Mouse (Mus musculus): Measurements from ENCODE around the gene Nr2f6. TPM values are rescaled to one million over a fixed set of nuclear protein-coding genes. Genes with fewer than 3 reads are reported as not detected.
A peak's percentile ranks its signal among the peaks of the same experiment; 100 is the strongest.
"Not testable (repeated sequence)": the region's sequence is repeated elsewhere in the genome, so short reads cannot be mapped to it uniquely, and the experiment has no call there.

The Nr2f6 gene
- total and polyA plus RNA-seq, 3 experiments, result 49.7 to 335 (median 71.5) TPM

DNA sequence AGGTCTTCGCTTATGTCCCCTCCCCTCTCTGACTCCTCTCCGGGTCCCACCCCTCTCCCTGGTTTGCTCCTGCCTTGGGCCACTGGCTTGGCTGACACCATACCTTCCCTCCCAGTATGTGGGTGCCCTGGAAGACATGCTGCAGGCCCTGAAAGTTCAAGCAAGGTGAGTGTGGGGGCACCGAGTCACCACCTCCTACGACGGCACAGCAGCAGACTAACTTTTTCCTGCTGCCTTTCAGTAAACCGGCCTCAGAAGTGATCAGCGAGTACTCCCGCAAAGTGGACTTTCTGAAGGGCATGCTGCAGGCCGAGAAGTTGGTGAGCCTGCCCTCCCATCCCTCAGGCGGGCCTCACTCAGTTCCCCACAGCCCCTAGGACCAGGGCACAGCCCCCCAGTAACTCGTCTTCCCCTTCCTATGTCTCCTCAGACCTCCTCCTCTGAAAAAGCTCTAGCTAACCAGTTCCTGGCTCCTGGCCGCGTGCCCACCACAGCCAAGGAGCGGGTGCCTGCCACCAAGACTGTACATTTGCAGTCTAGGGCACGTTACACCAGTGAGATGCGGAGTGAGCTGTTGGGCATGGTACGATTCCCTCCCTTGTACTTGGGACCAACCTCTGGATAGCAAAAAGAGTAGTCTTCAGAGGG lies 14.1 kb downstream of the Nr2f6 start:
- DNase-seq, result no peak

DNA sequence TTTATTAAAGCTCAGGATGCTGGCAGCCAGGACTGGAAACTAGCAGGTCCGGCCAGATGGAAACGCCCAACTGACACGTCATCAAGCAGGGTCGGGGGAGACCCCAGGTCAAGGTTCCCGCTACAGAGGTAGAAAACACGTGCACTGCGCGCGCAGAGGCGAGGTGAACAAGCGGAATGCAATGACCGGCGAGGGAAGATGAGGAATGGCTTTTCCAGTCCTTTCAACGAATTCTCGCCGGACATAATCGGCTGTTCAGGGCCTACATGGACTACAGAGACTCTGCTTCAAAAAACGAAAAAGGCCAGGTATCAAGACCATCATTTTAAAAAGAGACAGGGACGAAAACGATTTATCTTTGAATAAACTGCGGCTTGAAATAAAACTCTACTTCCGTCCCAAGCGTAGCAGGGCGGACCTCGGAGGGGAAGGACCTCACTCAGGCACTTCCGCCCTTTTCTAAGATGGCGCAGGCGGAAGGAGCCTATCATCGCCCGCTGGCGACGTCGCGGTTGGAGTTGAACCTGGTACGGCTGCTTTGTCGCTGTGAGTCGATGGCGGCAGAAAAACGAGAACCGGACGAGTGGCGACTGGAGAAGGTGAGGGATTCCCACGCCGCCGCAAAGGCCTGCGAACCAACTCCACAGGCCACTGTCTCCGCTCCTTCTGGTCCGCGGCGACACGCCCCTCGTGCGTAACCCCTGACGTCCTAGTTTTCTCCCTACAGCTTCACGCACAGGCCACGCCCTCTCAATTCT lies 14.8 kb downstream of the Nr2f6 start, which contains the start of gene Use1:
Gene Use1 (plus strand): TSS at position 78 of the 758 bp plus-strand sequence.
- DNase-seq, result peak; percentile 97

DNA sequence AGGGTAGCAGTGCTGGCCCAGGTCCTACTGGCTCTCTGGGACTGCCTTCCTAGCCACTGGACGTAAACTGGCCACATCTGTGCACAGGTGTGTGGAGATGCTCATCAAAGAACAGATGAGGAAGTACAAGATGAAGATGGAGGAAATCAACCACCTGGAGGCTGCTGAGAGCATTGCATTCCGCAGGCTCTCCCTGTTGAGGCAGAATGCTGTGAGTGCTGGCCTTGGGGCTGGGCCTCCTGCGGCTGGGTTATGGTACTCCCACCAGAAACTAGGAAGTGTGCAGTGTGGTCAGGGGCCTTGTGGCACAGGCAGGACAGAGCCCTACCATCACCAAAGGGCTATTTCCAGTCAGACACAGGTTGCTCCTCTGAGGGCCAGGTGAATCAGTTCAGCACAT lies 23.7 kb downstream of the Nr2f6 start:
- DNase-seq, result no peak

DNA sequence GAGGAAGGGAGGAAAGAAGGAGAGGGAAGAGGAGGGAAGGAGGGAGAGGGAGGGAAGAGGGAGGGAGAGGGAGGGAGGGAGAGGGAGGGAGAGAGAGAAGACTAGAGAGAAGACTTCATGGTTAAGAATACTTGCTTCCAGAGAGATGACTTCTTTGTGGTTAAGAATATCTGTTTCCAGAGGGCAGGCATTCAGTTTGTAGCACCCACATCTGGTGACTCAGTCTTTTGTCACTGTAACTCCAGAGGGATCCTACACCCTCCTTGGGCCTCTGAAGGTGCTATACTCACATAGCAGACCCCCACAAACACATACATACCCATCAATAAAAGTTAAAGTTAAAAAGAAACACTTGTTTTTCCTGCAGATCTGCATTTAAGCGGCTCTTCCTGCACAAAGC lies 30.2 kb downstream of the Nr2f6 start:
- DNase-seq, result no peak

DNA sequence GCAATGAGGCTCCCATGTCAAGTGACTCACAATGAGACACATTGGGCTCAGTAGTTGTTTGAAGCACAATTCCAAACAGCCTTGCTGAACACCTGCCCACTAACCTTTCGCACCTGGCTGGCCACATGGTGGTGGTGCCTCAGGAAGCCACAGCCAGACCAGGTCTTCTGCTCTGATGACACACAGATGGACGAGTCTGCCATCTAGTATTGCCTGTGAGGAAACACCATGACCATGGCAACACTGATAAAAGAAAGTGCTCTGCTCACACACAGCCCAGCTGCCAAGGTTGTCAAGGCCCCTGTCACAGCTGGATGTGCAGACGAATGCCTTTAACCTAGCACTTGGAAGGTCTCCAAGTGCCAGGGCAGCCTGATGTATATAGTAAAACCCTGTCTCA lies 30.6 kb downstream of the Nr2f6 start:
- DNase-seq, result peak; percentile 18

DNA sequence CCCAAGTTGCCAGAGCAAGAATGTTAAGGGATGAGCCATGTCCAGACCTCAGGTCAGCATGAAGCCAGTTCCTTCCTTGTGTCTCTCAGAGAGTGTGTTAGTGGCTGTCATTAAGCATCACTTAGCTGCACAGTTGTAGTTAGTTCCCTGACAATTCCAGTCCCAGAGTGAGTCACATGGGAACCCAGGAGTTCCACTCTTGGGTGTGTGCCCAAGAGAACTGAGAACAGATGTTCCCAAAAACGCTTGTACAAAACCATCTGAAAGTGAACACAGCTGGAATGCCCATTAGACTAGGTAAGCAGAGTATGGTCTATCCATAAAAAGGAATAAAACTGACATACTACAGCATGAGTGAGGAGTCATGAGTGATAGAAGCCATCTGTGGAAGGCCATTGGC lies 35.2 kb downstream of the Nr2f6 start:
- DNase-seq, result no peak

DNA sequence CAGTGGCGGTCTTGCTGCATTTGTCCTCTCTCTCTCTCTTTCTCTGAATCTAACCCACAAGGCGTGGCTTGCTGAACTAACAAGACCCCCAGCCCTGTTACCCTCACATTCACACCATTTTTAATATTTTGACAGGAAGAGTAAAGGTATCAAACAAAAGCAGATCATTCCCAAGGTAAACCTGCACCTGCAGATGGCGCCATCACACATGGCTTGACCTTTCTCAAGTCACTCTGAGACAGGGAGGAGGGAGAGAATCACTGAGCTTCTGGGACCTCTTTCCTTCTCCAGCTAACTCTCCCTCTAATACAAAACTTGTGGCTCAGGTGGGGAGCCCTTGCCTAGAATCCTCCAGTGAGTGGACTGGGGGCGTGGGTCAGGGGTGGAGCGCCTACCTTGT lies 41.1 kb downstream of the Nr2f6 start:
- DNase-seq, result no peak

DNA sequence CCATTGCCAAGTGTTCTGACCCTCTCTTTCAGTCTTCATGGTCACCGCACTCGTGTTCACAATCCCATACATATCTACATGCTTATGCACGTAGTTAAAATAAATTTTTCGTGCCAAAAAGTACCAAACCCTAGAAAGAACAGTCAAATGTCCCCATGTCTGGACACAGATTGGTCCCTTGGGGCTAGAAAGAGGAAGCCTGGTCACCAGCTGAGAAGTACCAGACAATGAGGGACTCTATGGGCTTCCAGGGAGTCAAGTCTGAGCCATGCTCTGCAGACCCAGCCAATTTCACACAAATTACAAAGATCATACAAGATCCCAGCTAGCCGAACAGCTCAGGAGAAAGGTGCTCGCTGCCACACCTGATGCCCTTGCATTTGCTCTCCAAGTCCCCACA lies 43.9 kb downstream of the Nr2f6 start:
- not testable (repeated sequence) for DNase-seq

DNA sequence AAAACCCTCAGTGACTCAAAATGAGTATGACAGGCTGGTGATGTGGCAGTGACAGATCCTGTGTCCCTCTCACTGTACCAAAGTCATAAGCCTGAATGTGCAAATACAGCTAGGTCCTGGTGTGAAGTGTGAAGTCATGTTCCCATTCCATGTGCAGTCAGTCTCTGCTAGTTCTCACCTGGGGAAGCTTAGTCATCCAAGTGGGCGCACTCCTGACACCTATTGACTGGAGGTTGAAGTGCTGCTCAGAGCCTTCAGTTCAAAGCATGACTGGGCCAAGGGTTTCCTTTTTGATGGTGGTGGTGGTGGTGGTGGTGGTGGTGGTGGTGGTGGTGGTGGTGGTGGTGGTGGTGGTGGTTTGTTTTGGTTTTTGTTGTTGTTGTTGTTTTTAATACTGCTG lies 56.9 kb downstream of the Nr2f6 start:
- peak; percentile 34 for DNase-seq

Other genes starting within 250 kb of the Nr2f6 start
- 10 to 100 TPM; 32.6 to 34.1 TPM for gene Myo9b, start 109.2 kb downstream of the Nr2f6 start, total RNA-seq (2021)
- gene Myo9b, start 109.2 kb downstream of the Nr2f6 start, polyA plus RNA-seq (2012; rRNA removed), result 19.2 and 24.3 TPM in 2 replicates
- gene Haus8, start 109.0 kb downstream of the Nr2f6 start, total RNA-seq (2021), result 10 to 100 TPM; 12.7 to 19.5 TPM
- 3.7 and 4.7 TPM in 2 replicates for gene Haus8, start 109.0 kb downstream of the Nr2f6 start, polyA plus RNA-seq (2012; rRNA removed)
- 100 to 1,000 TPM; 167 to 218 TPM for gene Use1, start 15.1 kb downstream of the Nr2f6 start, total RNA-seq (2021)
- 69.3 and 79.6 TPM in 2 replicates for gene Use1, start 15.1 kb downstream of the Nr2f6 start, polyA plus RNA-seq (2012; rRNA removed)
- gene Ocel1, start 10.7 kb downstream of the Nr2f6 start, total RNA-seq (2021), result 10 to 100 TPM; 16.5 to 17.8 TPM
- gene Ocel1, start 10.7 kb downstream of the Nr2f6 start, polyA plus RNA-seq (2012; rRNA removed), result 32.1 and 36.1 TPM in 2 replicates
- gene Ushbp1, start 13.8 kb upstream of the Nr2f6 start, total RNA-seq (2021), result 10 to 100 TPM; 11.9 to 16.8 TPM
- gene Ushbp1, start 13.8 kb upstream of the Nr2f6 start, polyA plus RNA-seq (2012; rRNA removed), result 40.1 and 58.8 TPM in 2 replicates
- gene Babam1, start 14.9 kb upstream of the Nr2f6 start, total RNA-seq (2021), result 100 to 1,000 TPM; 106 to 119 TPM
- gene Babam1, start 14.9 kb upstream of the Nr2f6 start, polyA plus RNA-seq (2012; rRNA removed), result 143 and 164 TPM in 2 replicates
- under 1 TPM; 0.48 to 0.58 TPM for gene Ankle1, start 24.1 kb upstream of the Nr2f6 start, total RNA-seq (2021)
- gene Ankle1, start 24.1 kb upstream of the Nr2f6 start, polyA plus RNA-seq (2012; rRNA removed), result 3.4 and 4.2 TPM in 2 replicates
- 10 to 100 TPM; 52.1 to 64.4 TPM for gene Abhd8, start 81.7 kb upstream of the Nr2f6 start, total RNA-seq (2021)
- 220 and 223 TPM in 2 replicates for gene Abhd8, start 81.7 kb upstream of the Nr2f6 start, polyA plus RNA-seq (2012; rRNA removed)
- 100 to 1,000 TPM; 130 to 133 TPM for gene Mrpl34, start 83.0 kb upstream of the Nr2f6 start, total RNA-seq (2021)
- gene Mrpl34, start 83.0 kb upstream of the Nr2f6 start, polyA plus RNA-seq (2012; rRNA removed), result 230 and 261 TPM in 2 replicates
- 10 to 100 TPM; 54.7 to 76.7 TPM for gene Dda1, start 87.2 kb upstream of the Nr2f6 start, total RNA-seq (2021)
- 129 and 149 TPM in 2 replicates for gene Dda1, start 87.2 kb upstream of the Nr2f6 start, polyA plus RNA-seq (2012; rRNA removed)
- 10 to 100 TPM in 1 of 2 experiments, 1 to 10 TPM in 1; 9.9 to 16.4 TPM for gene Ano8, start 104.0 kb upstream of the Nr2f6 start, total RNA-seq (2021)
- 44.9 and 54.6 TPM in 2 replicates for gene Ano8, start 104.0 kb upstream of the Nr2f6 start, polyA plus RNA-seq (2012; rRNA removed)
- gene Gtpbp3, start 106.1 kb upstream of the Nr2f6 start, total RNA-seq (2021), result 10 to 100 TPM; 15.6 to 26.7 TPM
- gene Gtpbp3, start 106.1 kb upstream of the Nr2f6 start, polyA plus RNA-seq (2012; rRNA removed), result 58.3 and 77.4 TPM in 2 replicates
- 100 to 1,000 TPM; 198 to 219 TPM for gene Plvap, start 129.8 kb upstream of the Nr2f6 start, total RNA-seq (2021)
- 559 and 580 TPM in 2 replicates for gene Plvap, start 129.8 kb upstream of the Nr2f6 start, polyA plus RNA-seq (2012; rRNA removed)
- not detected for gene Ccdc194, start 143.8 kb upstream of the Nr2f6 start, total RNA-seq (2021)
- gene Ccdc194, start 143.8 kb upstream of the Nr2f6 start, polyA plus RNA-seq (2012; rRNA removed), result not detected in 2 replicates
- gene Bst2, start 155.5 kb upstream of the Nr2f6 start, total RNA-seq (2021), result 10 to 100 TPM; 63.1 to 98.6 TPM
- 457 and 528 TPM in 2 replicates for gene Bst2, start 155.5 kb upstream of the Nr2f6 start, polyA plus RNA-seq (2012; rRNA removed)
- gene Mvb12a, start 161.0 kb upstream of the Nr2f6 start, total RNA-seq (2021), result 10 to 100 TPM; 64.7 to 74.4 TPM
- gene Mvb12a, start 161.0 kb upstream of the Nr2f6 start, polyA plus RNA-seq (2012; rRNA removed), result 230 and 237 TPM in 2 replicates
- 1 to 10 TPM; 4.1 to 6.8 TPM for gene Tmem221, start 176.9 kb upstream of the Nr2f6 start, total RNA-seq (2021)
- gene Tmem221, start 176.9 kb upstream of the Nr2f6 start, polyA plus RNA-seq (2012; rRNA removed), result 31.6 and 35.2 TPM in 2 replicates
- 1 to 10 TPM; 1.2 to 1.6 TPM for gene Nxnl1, start 184.6 kb upstream of the Nr2f6 start, total RNA-seq (2021)
- 0.26 and 0.54 TPM in 2 replicates for gene Nxnl1, start 184.6 kb upstream of the Nr2f6 start, polyA plus RNA-seq (2012; rRNA removed)
- gene Slc27a1, start 186.9 kb upstream of the Nr2f6 start, total RNA-seq (2021), result 100 to 1,000 TPM; 195 to 212 TPM
- 479 and 725 TPM in 2 replicates for gene Slc27a1, start 186.9 kb upstream of the Nr2f6 start, polyA plus RNA-seq (2012; rRNA removed)
- gene Pgls, start 210.2 kb upstream of the Nr2f6 start, total RNA-seq (2021), result 100 to 1,000 TPM; 125 to 142 TPM
- 675 and 694 TPM in 2 replicates for gene Pgls, start 210.2 kb upstream of the Nr2f6 start, polyA plus RNA-seq (2012; rRNA removed)
- gene Fam129c, start 215.7 kb upstream of the Nr2f6 start, total RNA-seq (2021), result 1 to 10 TPM; 2.1 to 2.5 TPM
- gene Fam129c, start 215.7 kb upstream of the Nr2f6 start, polyA plus RNA-seq (2012; rRNA removed), result 2.0 and 2.5 TPM in 2 replicates
- 10 to 100 TPM; 53.3 to 60.8 TPM for gene Colgalt1, start 229.0 kb upstream of the Nr2f6 start, total RNA-seq (2021)
- gene Colgalt1, start 229.0 kb upstream of the Nr2f6 start, polyA plus RNA-seq (2012; rRNA removed), result 201 and 217 TPM in 2 replicates